Mouse (Mus musculus) cortical plate, adult 2 months (tissue): ENCODE measurements around the gene Map4. TPM values are rescaled to one million over a fixed set of nuclear protein-coding genes. Genes with fewer than 3 reads are reported as not detected.
"Not testable (repeated sequence)": the region's sequence is repeated elsewhere in the genome, so short reads cannot be mapped to it uniquely, and the experiment has no call there.

ENCODE experiments used
- H3K27ac ChIP-seq: fragments of 200-500 bp; 2 replicates; pipeline ENCODE4 v1.5.1; 2012; ENCODE audit warnings: low read length, control low read depth, inconsistent platforms; ENCODE audit not compliant: insufficient read depth
- H3K4me1 ChIP-seq: fragments of 200-500 bp; 2 replicates; pipeline ENCODE4 v1.6.1; 2011; ENCODE audit warnings: low read length; ENCODE audit not compliant: control insufficient read depth, insufficient read depth
- H3K4me3 ChIP-seq: fragments of 200-500 bp; 2 replicates; pipeline ENCODE4 v1.5.1; 2011; ENCODE audit warnings: mild to moderate bottlenecking, low read length, control low read depth; ENCODE audit not compliant: insufficient read depth
- CTCF ChIP-seq: fragments of 200-500 bp; IDR thresholded peaks from 2 replicates; pipeline ENCODE4 v1.5.1; 2011; ENCODE audit warnings: mild to moderate bottlenecking, control low read depth, low read length; ENCODE audit not compliant: insufficient read depth; ENCODE audit errors: extremely low read depth
- POLR2A ChIP-seq: fragments of 200-500 bp; IDR thresholded peaks from 2 replicates; pipeline ENCODE4 v1.6.1; 2011; ENCODE audit warnings: mild to moderate bottlenecking, low read length, control low read depth; ENCODE audit not compliant: insufficient read depth; ENCODE audit errors: extremely low read depth
- polyA plus RNA-seq: library from polyadenylated mRNA; depleted of rRNA; stranded (reverse); fragments of >200 nt; gene quantifications from 2 replicates; pipeline ENCODE4 v1.2.3, GENCODE M21; 2012

Map4 gene
- polyA plus RNA-seq, 1 experiment = 337 TPM

GRCm38 (mm10) chr9:109948546-109948945, 17.3 kb downstream of the Map4 start:
- Histone ChIP-seq H3K27ac (no peak overlapping the region), H3K4me1 (no peaks in the 10 kb centered on the region; the same call in 1 of the 2 replicates), H3K4me3 (no peak overlapping the region)
- no peak for TF ChIP-seq CTCF

DNA sequence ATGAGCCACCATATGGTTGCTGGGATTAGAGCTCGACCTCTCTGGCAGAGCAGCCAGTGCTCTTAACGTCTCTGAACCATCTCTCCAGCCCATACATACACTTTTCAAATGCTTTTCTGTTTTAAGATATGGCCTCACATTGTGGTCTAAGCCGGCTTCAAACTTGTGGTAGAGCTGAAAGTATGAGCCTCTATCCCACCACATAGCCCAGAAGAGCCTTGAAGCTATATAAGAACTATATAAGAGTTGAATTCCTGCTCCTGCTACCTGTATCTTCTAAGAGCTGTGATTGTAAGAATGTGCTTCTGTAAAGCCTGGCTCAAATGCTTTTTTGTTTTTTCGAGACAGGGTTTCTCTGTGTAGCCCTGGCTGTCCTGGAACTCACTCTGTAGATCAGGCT, 18.5 kb downstream of the Map4 start:
- Histone ChIP-seq H3K4me3 (no peak overlapping the region), H3K4me1 (no peaks in the 10 kb centered on the region; the same call in 1 of the 2 replicates), H3K27ac (no peak overlapping the region)
- TF ChIP-seq POLR2A (no peak), CTCF (no peak)

GRCm38 (mm10) chr9:109953538-109953937, 22.3 kb downstream of the Map4 start:
- H3K4me1 ChIP-seq = no peaks in the 10 kb centered on the region; the same call in 1 of the 2 replicates
- TF ChIP-seq POLR2A (no peak), CTCF (no peak)
- H3K4me3 ChIP-seq = no peak overlapping the region
- H3K27ac ChIP-seq = no peak overlapping the region

DNA sequence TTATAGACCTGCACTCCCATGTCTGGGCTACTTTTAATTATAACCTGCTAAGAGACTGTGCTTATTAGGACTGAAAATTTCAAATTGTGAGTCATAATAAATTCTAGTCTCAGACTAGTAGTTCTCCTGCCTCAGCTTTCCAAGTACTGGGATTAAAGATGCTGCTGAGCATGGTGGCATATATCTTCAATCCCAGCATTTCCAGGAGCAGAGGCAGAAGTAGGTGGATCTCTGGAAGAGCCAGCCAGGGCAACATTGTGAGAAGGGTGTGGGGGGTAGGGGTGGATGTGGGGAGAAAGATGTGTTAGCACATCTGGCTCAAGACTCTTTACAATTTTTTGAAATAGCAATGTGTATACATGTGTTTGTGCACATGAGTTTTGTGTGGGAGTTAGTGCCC, 23.4 kb downstream of the Map4 start:
- no peak for TF ChIP-seq CTCF
- no peak for TF ChIP-seq POLR2A
- H3K4me3 ChIP-seq = no peak overlapping the region
- H3K4me1 ChIP-seq = no peaks in the 10 kb centered on the region
- no peak overlapping the region for H3K27ac ChIP-seq

DNA sequence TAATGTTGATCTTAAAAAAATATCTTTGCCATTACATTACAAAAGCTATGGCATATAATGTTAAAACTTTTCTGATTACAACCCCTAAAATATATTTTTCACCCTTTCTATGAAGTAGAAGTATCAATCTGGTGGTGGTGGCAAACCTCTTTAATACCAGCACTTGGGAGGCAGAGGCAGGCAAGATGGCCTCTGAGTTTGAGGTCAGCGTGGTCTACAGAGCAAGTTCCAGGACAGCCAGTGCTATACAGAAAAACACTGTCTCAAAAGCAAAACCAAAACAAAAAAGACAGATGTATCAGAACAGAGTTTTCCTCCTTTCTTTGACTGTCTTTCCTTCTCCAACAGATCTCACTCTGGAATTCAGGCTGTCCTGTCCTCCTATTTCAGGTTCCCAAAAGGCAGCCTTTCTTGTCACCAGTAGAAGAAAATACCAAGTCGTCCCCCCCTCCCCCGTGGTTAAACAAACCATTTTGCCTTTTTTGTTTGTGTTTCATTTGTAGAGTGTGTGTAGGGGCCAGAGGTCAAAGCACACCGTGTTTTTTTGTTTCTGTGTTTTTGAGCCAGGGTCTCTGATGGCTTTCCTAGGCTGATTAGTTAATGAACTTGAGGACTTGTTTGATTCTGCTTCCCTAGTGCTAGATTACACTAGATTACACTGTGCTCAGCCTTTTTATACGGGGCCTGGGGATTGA, 28.3 kb downstream of the Map4 start:
- Histone ChIP-seq H3K4me1 (no peaks in the 10 kb centered on the region), H3K4me3 (no peak overlapping the region), H3K27ac (no peak overlapping the region)
- TF ChIP-seq CTCF (no peak), POLR2A (no peak)

DNA sequence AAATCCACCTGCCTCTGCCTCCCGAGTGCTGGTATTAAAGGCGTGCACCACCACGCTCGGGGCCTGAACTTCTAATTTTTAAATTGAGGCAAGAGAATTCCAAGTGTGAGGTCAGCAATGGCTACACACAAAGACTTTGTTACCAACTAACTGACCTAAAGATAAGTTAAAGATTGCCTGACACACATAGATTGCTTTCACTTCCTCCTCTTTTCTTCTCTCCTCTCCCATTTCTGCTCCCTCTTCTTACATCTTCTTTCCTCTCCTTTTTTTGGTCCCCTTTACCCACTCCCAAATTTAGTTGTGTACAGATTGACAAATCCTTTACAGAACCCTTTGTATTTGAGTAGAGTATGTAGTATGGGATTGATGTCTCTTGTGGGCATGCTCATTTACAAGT, 29.3 kb downstream of the Map4 start:
- Histone ChIP-seq H3K4me1 (no peaks in the 10 kb centered on the region), H3K4me3 (no peak overlapping the region), H3K27ac (no peak overlapping the region)
- no peak for TF ChIP-seq CTCF
- no peak for TF ChIP-seq POLR2A

DNA sequence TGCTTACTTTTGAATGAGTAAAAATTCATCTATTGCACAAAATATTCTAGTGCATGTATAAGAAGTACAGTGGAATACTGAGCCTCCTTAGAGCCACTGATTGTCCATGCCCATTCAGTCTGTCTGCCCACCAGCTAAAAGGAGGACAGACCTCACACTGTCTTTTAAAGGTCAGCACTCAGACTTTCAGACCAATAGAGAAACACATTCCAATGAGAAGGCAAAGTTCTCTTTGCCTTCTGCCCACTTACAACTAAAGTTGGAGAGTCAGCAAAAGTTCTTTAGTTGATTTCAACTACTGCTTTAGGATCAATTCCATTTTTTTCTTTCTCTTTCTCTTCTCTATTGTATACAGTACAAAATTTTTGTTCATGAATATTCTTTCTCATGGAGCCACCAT, 33.5 kb downstream of the Map4 start:
- H3K4me3 ChIP-seq = no peak overlapping the region
- no peak for TF ChIP-seq CTCF
- H3K27ac ChIP-seq = no peak overlapping the region
- no peaks in the 10 kb centered on the region for H3K4me1 ChIP-seq

DNA sequence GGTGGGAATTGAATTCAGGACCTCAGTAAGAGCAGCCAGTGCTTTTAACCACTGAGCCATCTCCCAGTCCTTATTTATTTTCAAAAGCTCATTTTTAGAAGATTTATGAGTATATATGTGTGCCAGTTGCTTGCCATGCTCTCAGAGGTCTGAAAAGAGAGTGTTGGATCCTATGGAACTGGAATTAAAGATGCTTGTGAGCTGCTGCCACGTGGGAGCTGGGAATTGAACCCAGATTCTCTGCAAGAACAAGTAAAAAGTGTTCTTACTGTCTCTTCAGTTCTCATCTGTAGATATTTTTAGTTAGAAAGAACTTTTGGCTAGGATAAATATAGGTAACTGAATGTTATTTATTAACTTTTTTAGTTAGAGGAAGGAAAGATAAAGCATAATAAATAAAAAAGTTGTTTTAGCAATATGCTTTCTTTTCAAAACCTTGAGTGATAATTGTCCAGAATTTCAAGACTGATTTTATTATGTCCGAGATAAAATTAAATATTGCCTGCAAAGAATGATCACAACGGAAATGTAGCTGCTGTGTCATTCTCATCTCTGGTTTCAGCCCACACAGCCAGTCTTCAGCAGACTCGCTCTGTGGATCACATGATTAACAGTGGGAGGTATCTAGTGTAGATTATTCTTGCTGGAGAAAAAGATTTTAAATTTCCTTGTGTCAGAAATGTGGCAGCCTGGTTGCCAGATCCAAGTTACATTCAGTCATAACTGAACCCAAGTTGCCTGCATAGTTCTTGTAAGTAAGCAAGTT, 37.3 kb downstream of the Map4 start:
- no peaks in the 10 kb centered on the region for H3K4me1 ChIP-seq
- no peak overlapping the region for H3K4me3 ChIP-seq
- H3K27ac ChIP-seq = peak overlapping the region; percentile 83
- TF ChIP-seq POLR2A (no peak), CTCF (no peak)

DNA sequence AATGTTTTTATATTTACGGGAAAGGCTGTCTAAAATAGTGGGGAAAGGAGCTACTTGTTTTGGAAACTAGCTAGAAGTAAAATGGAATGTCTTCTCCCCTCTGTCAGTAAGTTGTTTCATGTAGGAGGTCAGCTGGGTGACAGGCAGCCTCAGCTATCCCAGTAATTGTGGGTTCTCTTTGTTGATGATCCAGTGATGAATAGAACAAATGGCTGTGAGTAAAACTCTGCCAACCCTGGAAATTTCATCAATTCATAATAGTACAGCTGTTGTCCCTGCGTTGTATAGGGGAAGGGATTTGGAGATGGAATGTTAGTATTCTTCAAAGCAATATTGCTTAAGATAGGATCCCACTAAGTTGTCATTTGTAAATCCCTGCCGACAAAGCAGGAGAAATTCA, 37.9 kb downstream of the Map4 start:
- Histone ChIP-seq H3K27ac (no peak overlapping the region), H3K4me1 (no peaks in the 10 kb centered on the region), H3K4me3 (no peak overlapping the region)
- no peak for TF ChIP-seq CTCF
- no peak for TF ChIP-seq POLR2A

- peak overlapping the region; percentile 18; the same call in 1 of the 2 replicates for H3K27ac ChIP-seq
- H3K4me3 ChIP-seq = no peak overlapping the region
- TF ChIP-seq CTCF = no peak
- no peak for TF ChIP-seq POLR2A
- no peaks in the 10 kb centered on the region for H3K4me1 ChIP-seq
Observed at GRCm38 (mm10) chr9:109969792-109970336, 38.6 kb downstream of the Map4 start.

GRCm38 (mm10) chr9:109971711-109972110, 40.5 kb downstream of the Map4 start:
- H3K4me3 ChIP-seq, H3K27ac ChIP-seq, H3K4me1 ChIP-seq: not testable (repeated sequence)

GRCm38 (mm10) chr9:109980223-109980622, 49.0 kb downstream of the Map4 start:
- not testable (repeated sequence) for H3K4me1 ChIP-seq, H3K27ac ChIP-seq, H3K4me3 ChIP-seq
